Mouse (Mus musculus) MN1 (cell line): ENCODE measurements around the gene Usp39.
A peak's percentile ranks its signal among the peaks of the same experiment; 100 is the strongest.

Experiments used
- DNase-seq: peaks from one replicate; pipeline ENCODE4 v3.0.0-alpha.2; 2016; ENCODE audit warnings: low spot score

The Usp39 gene

DNA sequence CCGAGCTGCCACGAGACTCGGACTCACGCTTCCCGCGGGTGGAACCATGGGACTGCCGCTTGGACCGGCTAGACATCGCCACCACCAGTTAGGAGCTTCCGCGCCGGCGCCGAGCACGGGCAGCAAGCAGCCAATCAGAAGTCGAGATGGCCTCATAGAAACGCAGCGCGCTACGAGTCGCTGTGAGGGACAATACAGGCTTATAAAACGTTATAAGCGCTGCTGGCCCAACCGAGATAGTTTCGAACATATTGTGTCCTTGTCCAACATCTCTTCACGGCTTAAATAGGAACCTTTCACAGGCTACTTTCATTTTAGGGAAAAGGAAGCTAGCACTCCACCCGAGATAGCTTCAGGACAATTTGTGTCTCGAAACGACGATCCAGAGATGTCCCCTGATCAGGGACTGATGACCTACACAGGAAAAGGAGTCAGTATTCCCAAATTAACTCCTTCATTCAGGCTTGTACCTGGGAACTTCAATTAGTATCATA is at the start of gene Usp39:
TSS of gene Usp39 (minus strand) at position 111 of the 494 bp plus-strand sequence.
- peak; percentile 96 for DNase-seq

DNA sequence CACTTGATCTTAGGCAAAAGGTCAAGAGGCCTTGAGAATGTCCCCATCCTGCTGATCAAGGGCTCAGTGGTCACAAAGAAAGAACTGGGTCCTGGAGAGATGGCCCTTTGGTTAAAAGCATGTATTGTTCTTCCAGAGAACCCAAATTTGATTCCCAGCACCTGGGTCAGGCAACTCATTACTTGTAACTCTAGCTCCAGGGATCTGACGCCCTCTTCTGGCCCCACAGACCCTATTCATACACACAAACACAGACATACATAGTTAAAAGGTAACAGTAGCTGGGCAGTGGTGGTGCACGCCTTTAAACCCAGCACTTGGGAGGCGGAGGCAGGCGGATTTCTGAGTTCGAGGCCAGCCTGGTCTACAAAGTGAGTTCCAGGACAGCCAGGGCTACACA is 47.4 kb upstream of the Usp39 start:
- no peak for DNase-seq

GRCm38 (mm10) chr6:72390795-72391521 is 46.0 kb upstream of the Usp39 start:
- DNase-seq = no peak

DNA sequence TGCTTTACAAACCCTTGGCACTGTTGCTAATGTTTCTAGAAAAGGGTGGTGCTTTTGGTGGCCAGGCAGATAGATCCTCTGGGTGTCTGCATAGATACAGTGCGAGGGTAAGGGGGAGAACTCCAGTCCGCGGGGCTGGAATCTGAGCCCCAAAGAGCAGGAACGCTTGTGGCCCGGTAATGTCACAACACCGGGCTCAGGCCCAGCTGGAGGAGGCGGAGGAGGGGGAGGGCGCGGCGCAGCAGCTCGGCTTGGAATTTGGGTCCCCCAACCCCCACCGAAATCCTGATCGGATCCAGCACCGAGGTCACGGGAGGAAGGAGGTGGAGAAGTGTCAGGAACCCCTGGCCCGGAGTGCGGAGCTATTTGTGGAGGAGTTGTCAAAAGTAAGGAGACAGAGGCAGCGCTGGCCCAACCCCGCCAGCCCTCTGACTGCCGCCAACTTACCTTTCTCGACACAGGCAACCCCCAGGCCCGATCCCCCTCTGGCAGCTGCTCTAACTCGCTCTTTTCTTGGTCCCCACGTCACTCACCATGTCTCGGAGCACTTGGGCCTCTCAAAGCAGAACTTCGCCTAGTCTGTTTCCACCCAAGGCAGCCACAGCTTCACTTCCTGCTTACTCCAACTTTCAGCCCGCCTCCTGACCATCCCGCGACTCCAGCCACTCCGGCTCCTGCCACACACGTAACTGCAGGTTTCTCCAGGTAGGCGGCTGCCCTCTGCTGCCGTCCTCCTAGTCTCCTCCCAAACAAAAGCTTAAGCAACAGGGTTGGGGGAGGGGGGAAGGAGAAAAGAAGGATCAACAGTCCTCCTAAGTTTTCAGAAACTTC is 45.2 kb upstream of the Usp39 start, which contains the start of gene Vamp8:
TSS of gene Vamp8 (minus strand) at position 763 of the 831 bp plus-strand sequence.
- peak; percentile 21 for DNase-seq

GRCm38 (mm10) chr6:72389471-72389940 is 44.5 kb upstream of the Usp39 start:
- no peak for DNase-seq

DNA sequence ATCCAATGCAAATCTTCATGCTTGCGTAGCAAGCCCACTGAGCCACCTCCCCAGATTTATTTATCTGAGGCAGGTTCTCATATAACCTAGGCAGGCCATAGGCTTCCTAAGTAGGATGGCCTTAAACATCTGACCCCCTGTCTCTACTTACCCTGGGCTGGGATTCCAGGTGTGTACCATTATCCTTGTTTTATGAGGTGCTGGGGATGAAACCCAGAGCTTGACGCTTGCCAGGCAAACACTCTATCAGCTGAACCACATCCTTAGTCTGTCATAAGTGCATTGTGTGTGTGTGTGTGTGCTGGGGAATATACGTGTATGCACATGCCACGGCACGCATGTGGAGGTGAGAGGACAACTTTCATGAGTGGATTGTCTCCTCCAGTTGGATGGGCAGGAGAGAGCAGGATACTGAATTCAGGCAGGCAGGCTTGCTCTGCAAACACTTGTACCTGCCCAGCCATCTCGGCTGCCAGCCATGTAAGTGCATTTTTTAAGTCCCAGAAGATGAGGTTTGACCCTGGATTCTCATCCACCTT is 43.9 kb upstream of the Usp39 start:
- no peak for DNase-seq

DNA sequence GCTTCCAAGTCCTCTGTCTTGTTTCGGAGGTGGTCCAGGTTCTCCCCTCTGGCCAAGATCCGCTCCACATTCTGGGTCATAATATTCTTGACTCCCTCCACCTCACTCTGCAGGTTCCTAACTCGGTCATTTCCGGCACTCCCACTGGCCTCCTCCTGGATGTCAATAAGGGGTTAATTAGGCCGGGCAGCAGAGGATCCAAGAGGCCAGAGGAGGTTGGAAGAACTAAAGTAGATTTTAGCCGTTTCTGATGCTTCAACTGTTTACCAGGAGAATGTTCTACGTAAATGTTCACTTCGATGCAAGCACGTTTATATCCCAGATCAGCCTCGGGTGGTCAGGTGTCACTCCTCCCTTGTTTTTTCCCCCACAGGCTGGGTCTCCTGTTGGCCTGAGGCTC is 43.3 kb upstream of the Usp39 start:
- no peak for DNase-seq

DNA sequence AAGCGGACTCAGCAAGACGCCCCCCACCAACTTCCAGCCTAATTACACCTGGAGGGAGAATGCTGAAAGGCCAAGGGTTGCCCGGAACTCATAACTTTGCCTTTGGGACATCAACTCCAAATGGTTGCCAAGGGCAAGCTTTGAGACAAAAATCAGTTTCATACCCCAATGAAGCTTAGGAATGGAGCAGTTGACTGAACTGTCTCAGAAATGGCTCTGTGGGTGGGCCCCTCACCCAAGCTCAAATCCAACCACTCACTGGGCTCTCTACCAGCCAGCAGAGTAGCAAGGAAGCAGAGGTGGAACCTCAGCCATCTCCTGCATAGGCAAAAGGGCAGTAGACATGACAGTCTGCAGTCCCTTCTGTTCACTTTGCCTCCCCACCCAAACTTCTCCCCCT is 42.8 kb upstream of the Usp39 start:
- DNase-seq = no peak

DNA sequence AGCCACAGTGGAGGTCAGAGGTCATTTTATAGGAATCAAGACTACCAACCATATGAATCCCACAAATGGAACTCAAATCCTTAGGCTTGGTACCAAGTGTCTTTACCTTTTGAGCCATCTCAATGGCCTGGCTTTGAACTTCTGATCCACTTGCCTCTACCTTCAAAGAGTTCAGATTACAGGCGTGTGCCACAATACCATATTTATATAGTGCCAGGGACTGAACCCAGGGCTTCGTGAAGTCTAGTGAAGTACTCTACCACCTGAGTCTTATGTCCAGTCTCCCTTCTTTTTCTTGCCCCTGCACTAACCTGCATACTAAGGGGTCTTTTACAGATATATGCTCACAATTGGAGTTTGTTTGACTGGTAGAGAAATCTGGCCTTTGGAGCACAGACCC is 41.6 kb upstream of the Usp39 start:
- DNase-seq = no peak

- no peak for DNase-seq
Observed at GRCm38 (mm10) chr6:72385258-72385657, 40.3 kb upstream of the Usp39 start.

GRCm38 (mm10) chr6:72383952-72384351 is 39.0 kb upstream of the Usp39 start:
- DNase-seq = no peak

GRCm38 (mm10) chr6:72383142-72383820 is 38.3 kb upstream of the Usp39 start:
- DNase-seq = no peak

GRCm38 (mm10) chr6:72382494-72382893 is 37.5 kb upstream of the Usp39 start:
- DNase-seq = no peak

DNA sequence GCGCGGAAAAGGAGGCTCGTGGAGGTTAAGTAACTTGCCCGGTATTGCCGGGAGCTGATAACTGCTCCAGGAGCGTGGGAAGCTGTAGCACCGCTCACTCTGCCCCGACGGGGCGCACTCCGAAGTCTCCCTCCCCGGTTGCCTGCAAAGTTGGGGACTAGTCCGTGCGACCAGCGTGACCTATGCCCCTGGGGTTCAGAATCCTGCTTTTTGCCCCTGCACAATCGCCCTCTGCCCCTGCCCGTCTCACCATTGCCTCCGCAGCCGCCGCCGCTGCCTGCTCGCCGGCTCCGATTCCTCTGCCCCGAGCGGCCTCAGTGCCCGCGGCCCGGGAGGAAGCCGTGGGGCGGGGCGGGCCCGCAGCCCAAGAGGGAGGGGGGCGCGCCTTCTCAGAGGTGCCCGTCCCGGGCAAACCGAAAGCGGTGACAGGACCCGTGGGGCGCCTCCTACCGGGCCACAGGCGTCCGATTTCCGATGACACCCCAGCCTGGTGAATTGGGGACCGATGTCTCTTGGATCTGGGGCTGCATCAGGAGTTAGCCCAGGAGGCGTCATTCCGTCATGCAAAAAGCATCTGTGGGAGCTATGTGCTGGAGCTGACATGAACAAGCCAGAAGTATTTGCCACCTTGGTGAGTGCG is 35.3 kb upstream of the Usp39 start, which contains the start of gene Vamp5:
TSS of gene Vamp5 (minus strand) at position 338 of the 640 bp plus-strand sequence.
- DNase-seq = peak; percentile 65

- no peak for DNase-seq
Observed at GRCm38 (mm10) chr6:72379377-72380130, 34.6 kb upstream of the Usp39 start.

DNA sequence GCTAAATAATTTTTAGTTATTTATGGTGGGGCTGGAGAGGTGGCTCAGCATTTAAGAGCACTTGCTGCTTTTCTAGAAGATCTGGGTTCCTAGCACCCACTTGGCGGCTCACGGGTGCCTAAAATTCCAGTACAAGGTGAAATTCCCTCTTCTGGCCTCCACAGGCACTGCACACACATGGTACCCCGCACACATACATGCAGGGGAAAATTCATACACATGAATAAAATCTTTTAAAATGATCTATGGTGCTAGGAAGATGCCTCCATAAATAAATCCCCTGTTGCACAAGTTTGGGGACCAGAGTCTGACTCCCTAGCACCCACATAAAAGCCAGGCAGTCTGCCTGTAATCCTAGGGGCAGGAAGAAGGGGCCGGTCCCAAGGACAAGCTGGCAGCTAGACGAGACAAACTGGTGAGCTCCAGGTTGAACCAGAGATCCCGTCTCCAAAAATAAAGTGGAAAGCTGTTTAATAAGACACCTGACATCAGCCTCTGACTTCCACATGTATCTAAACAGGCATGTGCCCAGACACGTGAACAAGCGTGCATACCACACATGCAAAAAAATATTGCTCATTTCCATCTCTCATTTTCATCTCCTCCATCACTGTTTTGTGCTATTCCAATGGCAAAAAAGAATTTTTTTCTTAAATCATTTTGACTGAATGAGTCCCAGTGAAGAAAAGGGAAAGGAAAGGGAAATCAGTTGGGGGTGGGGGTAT is 33.7 kb upstream of the Usp39 start:
- DNase-seq = no peak

- no peak for DNase-seq
Observed at GRCm38 (mm10) chr6:72374820-72375563, 30.0 kb upstream of the Usp39 start.

DNA sequence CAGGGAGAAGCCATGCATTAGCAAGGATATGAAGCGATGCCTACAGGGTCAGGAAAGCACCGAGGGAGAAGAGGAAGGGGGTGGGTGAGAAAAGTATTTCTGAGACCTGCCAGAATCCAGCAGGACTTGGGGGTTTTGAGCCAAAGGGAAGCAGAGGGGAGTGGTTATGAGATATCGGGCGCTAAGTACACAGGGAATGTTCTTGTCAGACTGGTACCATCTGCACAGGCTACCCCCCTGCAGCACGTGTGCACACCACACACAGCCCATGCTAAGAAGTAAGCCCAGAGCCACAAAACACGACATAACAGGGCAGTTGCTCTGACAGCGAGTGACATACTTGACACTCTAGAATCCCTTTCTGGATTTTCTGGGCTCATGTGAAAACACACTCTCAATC is 29.2 kb upstream of the Usp39 start:
- DNase-seq = no peak

GRCm38 (mm10) chr6:72373184-72373583 is 28.2 kb upstream of the Usp39 start:
- no peak for DNase-seq
